Mouse (Mus musculus) layer of hippocampus, postnatal 14 days (tissue): ENCODE results near the gene Kcnh4. TPM values are rescaled to one million over a fixed set of nuclear protein-coding genes. Genes with fewer than 3 reads are reported as not detected.

Experiments used
- total RNA-seq, 2 experiments: library from RNA; stranded (reverse); gene quantifications; 2 replicates each; pipeline ENCODE4 v1.2.3; 2021

Gene Kcnh4
- total RNA-seq, 2 experiments from 2014 or later, result 1.0 to 1.3 TPM

Other genes with a start within 250 kb of the Kcnh4 start
- gene Acly, start 231.9 kb downstream of the Kcnh4 start, total RNA-seq, result 100 to 1,000 TPM; 110 to 119 TPM
- gene Ttc25, start 214.3 kb downstream of the Kcnh4 start, total RNA-seq, result 1 to 10 TPM in 1 of 2 experiments, under 1 TPM in 1; 0.60 to 1.5 TPM
- gene Cnp, start 185.0 kb downstream of the Kcnh4 start, total RNA-seq, result 100 to 1,000 TPM; 355 to 359 TPM
- gene Nkiras2, start 140.7 kb downstream of the Kcnh4 start, total RNA-seq, result 10 to 100 TPM; 22.8 to 23.0 TPM
- 100 to 1,000 TPM; 237 to 253 TPM for gene Dnajc7, start 139.8 kb downstream of the Kcnh4 start, total RNA-seq
- 1 to 10 TPM in 1 of 2 experiments, under 1 TPM in 1; 0.17 to 1.2 TPM for gene Zfp385c, start 67.5 kb downstream of the Kcnh4 start, total RNA-seq
- 1 to 10 TPM in 1 of 2 experiments, under 1 TPM in 1; 0.93 to 1.4 TPM for gene Dhx58, start 55.7 kb downstream of the Kcnh4 start, total RNA-seq
- 10 to 100 TPM; 54.5 to 59.7 TPM for gene Kat2a, start 47.5 kb downstream of the Kcnh4 start, total RNA-seq
- not detected for gene Hspb9, start 46.1 kb downstream of the Kcnh4 start, total RNA-seq
- gene Rab5c, start 21.7 kb downstream of the Kcnh4 start, total RNA-seq, result 100 to 1,000 TPM; 145 to 150 TPM
- gene Hcrt, start 3.0 kb upstream of the Kcnh4 start, total RNA-seq, result not detected
- 1 to 10 TPM; 7.0 to 8.7 TPM for gene Ghdc, start 11.0 kb upstream of the Kcnh4 start, total RNA-seq
- 10 to 100 TPM; 12.5 to 16.2 TPM for gene Stat5b, start 90.8 kb upstream of the Kcnh4 start, total RNA-seq
- gene Stat5a, start 99.4 kb upstream of the Kcnh4 start, total RNA-seq, result 1 to 10 TPM; 4.4 to 5.1 TPM
- 10 to 100 TPM; 34.9 to 36.4 TPM for gene Stat3, start 179.6 kb upstream of the Kcnh4 start, total RNA-seq
- 10 to 100 TPM; 16.3 to 21.5 TPM for gene Cavin1, start 210.9 kb upstream of the Kcnh4 start, total RNA-seq
- 100 to 1,000 TPM; 451 to 457 TPM for gene Atp6v0a1, start 249.5 kb upstream of the Kcnh4 start, total RNA-seq